Mouse (Mus musculus) C2C12 (cell line): ENCODE data around the gene Gstk1. TPM values are rescaled to one million over a fixed set of nuclear protein-coding genes. Genes with fewer than 3 reads are reported as not detected.
A peak's percentile ranks its signal among the peaks of the same experiment; 100 is the strongest.

ENCODE experiments used
- H3K27me3 ChIP-seq: one replicate; pipeline ENCODE4 v1.6.1; 2011; ENCODE audit not compliant: control insufficient read depth, insufficient read depth, insufficient read length
- H3K36me3 ChIP-seq: one replicate; pipeline ENCODE4 v1.6.1; 2011; ENCODE audit not compliant: control insufficient read depth, insufficient read depth
- H3K4me3 ChIP-seq: one replicate; pipeline ENCODE4 v1.5.1; 2011; ENCODE audit warnings: mild to moderate bottlenecking, control low read depth; ENCODE audit not compliant: poor library complexity, insufficient read depth, severe bottlenecking
- H3K79me2 ChIP-seq: one replicate; pipeline ENCODE4 v1.6.1; 2011; ENCODE audit not compliant: control insufficient read depth, insufficient read depth
- H3K79me3 ChIP-seq: one replicate; pipeline ENCODE4 v1.6.1; 2011; ENCODE audit warnings: low read depth, control low read depth
- H3ac ChIP-seq: one replicate; pipeline ENCODE3; 2011; ENCODE audit warnings: low read depth; ENCODE audit not compliant: control insufficient read depth, insufficient read length
- CEBPB ChIP-seq: IDR thresholded peaks from one replicate; pipeline ENCODE4 v1.6.1; 2011; ENCODE audit warnings: low read depth, mild to moderate bottlenecking, control low read depth, moderate library complexity
- CTCF ChIP-seq: IDR thresholded peaks from one replicate; pipeline ENCODE4 v1.5.1; 2011; ENCODE audit not compliant: control insufficient read depth, insufficient read depth, insufficient read length
- FOSL1 ChIP-seq: IDR thresholded peaks from one replicate; pipeline ENCODE4 v1.8.0; 2011; ENCODE audit warnings: mild to moderate bottlenecking, low read length; ENCODE audit not compliant: poor library complexity, insufficient read depth, severe bottlenecking
- MAX ChIP-seq: IDR thresholded peaks from one replicate; pipeline ENCODE4 v1.6.1; 2011; ENCODE audit warnings: mild to moderate bottlenecking, control low read depth
- MYOD1 ChIP-seq: IDR thresholded peaks from one replicate; pipeline ENCODE4 v1.6.1; 2011; ENCODE audit warnings: low read depth; ENCODE audit not compliant: control insufficient read depth, insufficient read length
- MYOG ChIP-seq: IDR thresholded peaks from one replicate; pipeline ENCODE4 v1.6.1; 2011; ENCODE audit not compliant: control insufficient read depth, insufficient read length; ENCODE audit errors: extremely low read depth
- USF1 ChIP-seq: IDR thresholded peaks from one replicate; pipeline ENCODE4 v1.6.1; 2011; ENCODE audit warnings: low read depth, mild to moderate bottlenecking, control low read depth, moderate library complexity
- polyA plus RNA-seq: library from polyadenylated mRNA; unstranded; fragments of >200 nt; fragmentation: generic; extraction: Trizol; gene quantifications from one replicate; pipeline ENCODE4 v1.2.1, GENCODE M21; 2012; ENCODE audit warnings: missing spikeins

The Gstk1 gene
- polyA plus RNA-seq, 1 experiment, result 1.5 TPM

GRCm38 (mm10) chr6:42227240-42228101, 18.3 kb upstream of the Gstk1 start:
- Histone ChIP-seq H3ac (peak overlapping the region; percentile 12), H3K79me2 (no peaks in the 10 kb centered on the region), H3K79me3 (no peaks in the 10 kb centered on the region), H3K27me3 (no peaks in the 10 kb centered on the region), H3K4me3 (no peak overlapping the region), H3K36me3 (no peaks in the 10 kb centered on the region)
- TF ChIP-seq CTCF (peak; percentile 6), MAX (no peak), CEBPB (no peak), USF1 (no peak), FOSL1 (no peak), MYOG (no peak)

- Histone ChIP-seq H3K79me2 (no peaks in the 10 kb centered on the region), H3K79me3 (no peaks in the 10 kb centered on the region), H3K36me3 (no peaks in the 10 kb centered on the region), H3ac (no peak overlapping the region), H3K4me3 (no peak overlapping the region), H3K27me3 (no peaks in the 10 kb centered on the region)
- TF ChIP-seq MAX (no peak), MYOG (no peak), FOSL1 (no peak), CEBPB (no peak)
Measured at GRCm38 (mm10) chr6:42229610-42230009, 16.1 kb upstream of the Gstk1 start.

GRCm38 (mm10) chr6:42231191-42231590, 14.5 kb upstream of the Gstk1 start:
- H3K79me3 ChIP-seq, result no peaks in the 10 kb centered on the region
- no peaks in the 10 kb centered on the region for H3K36me3 ChIP-seq
- H3K27me3 ChIP-seq, result no peaks in the 10 kb centered on the region
- H3K79me2 ChIP-seq, result no peaks in the 10 kb centered on the region
- H3K4me3 ChIP-seq, result no peak overlapping the region
- H3ac ChIP-seq, result no peak overlapping the region
- TF ChIP-seq USF1 (no peak), CEBPB (no peak), MYOD1 (no peak), MYOG (no peak), CTCF (no peak), FOSL1 (no peak), MAX (no peak)

GRCm38 (mm10) chr6:42237276-42237805, 8.4 kb upstream of the Gstk1 start:
- Histone ChIP-seq H3K79me2 (no peaks in the 10 kb centered on the region), H3K27me3 (no peaks in the 10 kb centered on the region), H3K79me3 (no peaks in the 10 kb centered on the region), H3ac (no peak overlapping the region), H3K36me3 (no peaks in the 10 kb centered on the region), H3K4me3 (no peak overlapping the region)
- TF ChIP-seq USF1 (no peak), CEBPB (no peak), MYOG (no peak), FOSL1 (no peak), MAX (no peak), CTCF (no peak), MYOD1 (no peak)

GRCm38 (mm10) chr6:42241311-42242045, 4.3 kb upstream of the Gstk1 start:
- Histone ChIP-seq H3K27me3 (no peaks in the 10 kb centered on the region), H3K79me2 (no peaks in the 10 kb centered on the region), H3K36me3 (no peaks in the 10 kb centered on the region), H3K4me3 (no peak overlapping the region), H3ac (no peak overlapping the region), H3K79me3 (no peaks in the 10 kb centered on the region)
- TF ChIP-seq MYOD1 (no peak), CTCF (no peak), USF1 (no peak), MYOG (no peak), MAX (no peak), FOSL1 (no peak), CEBPB (no peak)
